Mouse (Mus musculus) kidney, adult 8-10 months (tissue): Measurements from ENCODE around the gene Fam114a1.

ENCODE experiments used
- DNase-seq, 2 experiments: peaks; one replicate each; pipeline ENCODE4 v3.0.0; 2022

Gene Fam114a1

GRCm38 (mm10) chr5:65062236-65062635, 92.4 kb downstream of the Fam114a1 start:
- DNase-seq, result no peak

DNA sequence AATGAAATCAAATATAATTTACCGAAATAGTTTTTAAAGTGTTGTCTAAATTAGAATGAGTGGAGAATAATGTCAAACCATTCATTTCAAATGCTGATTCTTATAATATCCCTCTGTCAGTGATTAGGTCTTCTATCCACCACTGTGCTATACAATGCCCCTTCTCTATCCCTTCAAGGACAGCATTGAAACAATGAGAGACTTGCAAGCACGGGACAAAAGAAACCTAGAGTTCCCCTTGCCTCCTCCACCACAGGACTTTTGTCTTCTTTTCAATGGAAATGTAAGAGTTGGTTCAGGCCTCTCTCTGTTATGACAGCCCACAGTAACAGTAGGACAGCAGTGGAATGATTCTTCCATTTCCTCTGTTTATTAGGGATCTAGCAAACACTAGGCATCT, 93.4 kb downstream of the Fam114a1 start:
- no peak for DNase-seq

- DNase-seq, result no peak
These were observed 98.3 kb downstream of the Fam114a1 start for GRCm38 (mm10) chr5:65068166-65068565.

DNA sequence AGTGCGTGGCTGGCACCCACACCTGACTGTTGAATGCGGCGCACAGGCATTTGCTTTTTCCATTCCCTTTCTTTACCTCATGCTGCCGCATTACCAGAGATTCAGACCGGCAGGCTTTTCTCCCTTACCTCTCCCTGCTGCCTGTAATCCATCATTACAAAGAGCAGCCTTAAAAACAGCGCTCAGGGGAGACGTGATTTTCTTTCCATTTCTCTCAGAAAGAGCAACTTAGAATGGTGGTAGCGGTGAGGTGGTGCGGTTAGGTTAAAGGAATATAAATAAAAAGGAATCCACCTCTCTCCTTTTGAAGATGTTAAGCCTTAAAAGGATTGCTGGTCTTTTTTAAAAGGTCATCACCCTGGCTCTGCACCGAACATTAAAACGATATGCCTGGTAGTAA, 100.0 kb downstream of the Fam114a1 start:
- DNase-seq, result no peak

DNA sequence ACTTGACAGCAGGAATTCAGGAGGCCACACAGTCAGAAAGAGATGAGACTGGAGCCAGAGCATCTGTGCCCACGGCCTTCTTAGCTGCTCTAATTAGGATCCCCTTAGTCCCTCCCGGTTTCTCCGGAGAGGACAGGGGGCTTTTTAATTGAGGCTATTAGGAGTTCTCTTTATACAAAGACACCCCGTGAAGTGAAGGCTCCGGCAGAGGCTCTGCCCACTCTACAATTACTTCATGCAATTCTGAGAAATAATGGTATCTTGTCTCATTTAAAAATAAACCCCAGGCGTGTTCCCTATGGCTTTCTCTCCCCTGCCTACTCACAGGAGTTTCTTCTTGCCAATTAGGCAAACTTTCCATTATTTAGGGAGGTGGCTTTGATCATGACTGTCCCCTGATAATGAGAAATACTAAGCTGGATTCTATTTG, 101.8 kb downstream of the Fam114a1 start:
- no peak for DNase-seq

- no peak for DNase-seq
These were observed 103.4 kb downstream of the Fam114a1 start for GRCm38 (mm10) chr5:65073247-65073646.

- DNase-seq, result peak in 1 of 2 experiments; percentile 22
These were observed 104.8 kb downstream of the Fam114a1 start for GRCm38 (mm10) chr5:65074693-65075092.

GRCm38 (mm10) chr5:65076087-65076486, 106.2 kb downstream of the Fam114a1 start:
- peak in 1 of 2 experiments; percentile 4 for DNase-seq

DNA sequence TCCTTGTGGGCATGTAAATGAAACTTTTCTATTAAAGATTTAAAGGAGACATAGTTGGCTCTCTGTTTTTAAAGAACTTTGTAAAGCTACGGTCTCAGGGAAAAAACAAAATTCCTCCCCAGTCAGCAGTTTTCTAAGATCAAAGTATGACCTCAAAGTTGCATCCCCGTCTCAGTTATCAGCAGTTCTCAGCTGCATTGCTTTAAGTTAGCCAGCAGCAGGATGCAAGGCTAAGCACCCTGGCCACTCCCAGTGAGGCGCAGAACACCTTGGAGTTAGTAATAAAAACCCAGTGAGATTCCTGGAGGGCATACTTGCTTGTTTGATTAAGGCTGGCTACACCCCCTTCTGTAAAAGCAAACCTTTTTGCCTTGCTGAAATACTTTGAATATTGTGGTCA, 106.9 kb downstream of the Fam114a1 start:
- no peak for DNase-seq

GRCm38 (mm10) chr5:65078081-65078480, 108.2 kb downstream of the Fam114a1 start:
- DNase-seq, result no peak

DNA sequence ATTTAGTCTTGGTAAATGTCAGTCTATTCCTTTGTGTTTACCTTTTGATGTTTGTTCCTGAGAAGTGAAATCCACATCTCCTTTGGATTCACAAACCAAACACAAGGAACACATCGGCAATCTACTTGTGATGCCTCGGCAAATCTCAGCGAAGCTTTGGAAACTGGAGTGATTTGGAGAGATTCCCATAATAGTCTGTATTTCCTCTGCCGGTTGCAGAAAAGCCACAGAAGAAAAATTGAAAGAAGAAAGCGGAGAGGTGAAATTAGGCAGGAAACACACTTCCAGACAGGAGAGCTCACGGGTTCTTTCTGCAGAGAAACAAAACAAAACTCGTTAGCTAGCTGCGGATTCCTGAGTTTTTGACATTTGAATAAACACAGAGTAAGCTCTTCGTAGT, 110.0 kb downstream of the Fam114a1 start:
- no peak for DNase-seq

- peak in 1 of 2 experiments; percentile 36 for DNase-seq
These were observed 112.0 kb downstream of the Fam114a1 start for GRCm38 (mm10) chr5:65081836-65082235.

DNA sequence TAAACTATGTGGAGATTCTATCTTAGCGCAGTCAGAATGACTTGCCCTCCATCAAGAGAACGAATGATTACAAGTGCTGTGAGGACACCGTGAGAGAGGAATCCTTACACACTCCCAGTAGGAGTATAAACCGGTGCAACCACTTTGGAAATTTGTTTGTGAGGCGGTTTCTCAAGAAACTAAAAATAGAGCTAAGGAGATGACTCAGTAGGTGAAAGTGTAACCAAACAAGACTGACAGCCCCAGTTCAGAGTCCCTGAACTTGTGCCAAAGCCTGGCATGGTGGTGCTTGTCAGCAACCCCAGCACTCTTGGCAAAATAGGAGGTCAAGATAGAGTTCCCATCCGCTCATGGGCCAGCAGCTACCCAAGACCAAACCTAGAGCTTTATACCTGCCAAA, 116.7 kb downstream of the Fam114a1 start:
- DNase-seq, result peak; percentile 80 to 85

DNA sequence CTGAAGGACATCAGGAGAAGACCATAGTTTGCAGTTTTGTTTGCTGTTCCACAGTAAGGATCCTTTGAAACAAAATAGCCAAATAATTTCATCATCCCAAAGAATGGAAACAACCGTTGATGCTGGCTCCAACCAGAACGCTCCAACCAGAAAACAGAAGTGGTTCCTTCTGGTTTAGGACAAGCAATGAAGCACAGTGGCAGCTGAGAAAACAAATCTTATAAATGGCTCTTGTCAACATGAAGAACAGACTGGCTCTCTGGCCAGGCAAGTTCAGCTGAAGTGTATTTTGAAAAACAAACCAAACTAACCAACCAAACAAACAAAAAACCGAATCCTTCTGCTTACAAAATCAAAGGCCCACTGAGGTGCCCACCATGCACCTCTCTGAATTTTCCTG, 119.8 kb downstream of the Fam114a1 start:
- no peak for DNase-seq

GRCm38 (mm10) chr5:65091184-65091858, 121.5 kb downstream of the Fam114a1 start:
- DNase-seq, result no peak
